Mouse (Mus musculus) left cerebral cortex, adult 18-20 months (tissue): ENCODE measurements around the gene Cd164. TPM values are rescaled to one million over a fixed set of nuclear protein-coding genes. Genes with fewer than 3 reads are reported as not detected.
A peak's percentile ranks its signal among the peaks of the same experiment; 100 is the strongest.

Experiments used
- DNase-seq, 2 experiments: peaks; one replicate each; pipeline ENCODE4 v3.0.0; 2021 to 2022; ENCODE audit warnings: low spot score in 2 of 2, mixed read lengths in 1 of 2
- total RNA-seq, 2 experiments: library from RNA; stranded (reverse); gene quantifications; 2 replicates each; pipeline ENCODE4 v1.2.3; 2021

The Cd164 gene
- total RNA-seq, 2 experiments from 2014 or later = 61.0 to 68.7 TPM

DNA sequence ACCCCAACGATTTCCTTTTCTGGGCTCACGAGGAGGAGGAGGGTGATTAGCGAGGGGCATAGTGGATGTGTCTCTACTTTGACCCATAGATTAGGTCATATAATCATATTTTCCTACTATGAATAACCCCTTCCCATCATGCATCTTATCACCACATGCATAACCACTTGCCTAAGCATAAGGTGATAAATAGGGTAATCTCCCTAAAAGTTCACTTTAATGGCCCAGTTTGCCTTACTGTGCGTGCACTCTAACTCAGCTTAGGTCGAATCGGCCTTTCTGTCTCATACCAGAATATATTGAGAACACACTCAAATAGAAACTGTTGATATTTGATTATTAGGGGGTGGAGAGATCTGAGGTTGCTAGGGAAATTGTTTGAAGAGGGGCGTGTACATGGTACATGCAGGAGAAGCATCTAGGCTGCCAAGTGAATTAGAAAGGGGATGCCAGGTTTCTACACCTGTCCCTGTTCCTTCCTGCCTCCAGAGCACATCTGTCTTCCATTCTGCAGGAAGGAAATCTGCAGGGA is 26.1 kb downstream of the Cd164 start:
- DNase-seq = no peak

- no peak for DNase-seq
Measured at GRCm38 (mm10) chr10:41546396-41547165, 27.4 kb downstream of the Cd164 start.

- no peak for DNase-seq
Measured at GRCm38 (mm10) chr10:41550711-41551110, 31.5 kb downstream of the Cd164 start.

GRCm38 (mm10) chr10:41552319-41552718 is 33.1 kb downstream of the Cd164 start:
- DNase-seq = no peak

GRCm38 (mm10) chr10:41552847-41553589 is 33.8 kb downstream of the Cd164 start:
- DNase-seq = peak; percentile 45 to 53

DNA sequence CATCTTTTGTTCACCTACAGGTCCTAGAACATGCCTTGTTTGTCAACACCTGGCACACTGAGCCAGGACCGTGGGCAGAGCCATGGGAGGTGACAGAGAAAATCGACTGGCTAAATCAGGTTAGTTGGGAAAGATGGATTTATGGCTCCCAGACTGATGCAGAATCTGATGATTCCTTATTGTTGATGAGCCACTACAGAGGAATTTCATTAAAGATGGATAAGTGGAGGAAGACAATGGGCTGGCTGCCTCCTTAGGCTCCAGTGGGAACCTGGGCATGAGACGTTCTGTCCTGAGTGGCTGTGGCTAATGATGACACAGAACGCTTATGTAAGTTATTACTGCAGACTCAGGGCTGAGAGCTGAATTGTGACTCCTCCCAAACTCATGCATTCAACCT is 34.5 kb downstream of the Cd164 start:
- DNase-seq = no peak

GRCm38 (mm10) chr10:41555081-41555480 is 35.9 kb downstream of the Cd164 start:
- DNase-seq = no peak

- DNase-seq = no peak
Measured at GRCm38 (mm10) chr10:41558401-41558800, 39.2 kb downstream of the Cd164 start.

DNA sequence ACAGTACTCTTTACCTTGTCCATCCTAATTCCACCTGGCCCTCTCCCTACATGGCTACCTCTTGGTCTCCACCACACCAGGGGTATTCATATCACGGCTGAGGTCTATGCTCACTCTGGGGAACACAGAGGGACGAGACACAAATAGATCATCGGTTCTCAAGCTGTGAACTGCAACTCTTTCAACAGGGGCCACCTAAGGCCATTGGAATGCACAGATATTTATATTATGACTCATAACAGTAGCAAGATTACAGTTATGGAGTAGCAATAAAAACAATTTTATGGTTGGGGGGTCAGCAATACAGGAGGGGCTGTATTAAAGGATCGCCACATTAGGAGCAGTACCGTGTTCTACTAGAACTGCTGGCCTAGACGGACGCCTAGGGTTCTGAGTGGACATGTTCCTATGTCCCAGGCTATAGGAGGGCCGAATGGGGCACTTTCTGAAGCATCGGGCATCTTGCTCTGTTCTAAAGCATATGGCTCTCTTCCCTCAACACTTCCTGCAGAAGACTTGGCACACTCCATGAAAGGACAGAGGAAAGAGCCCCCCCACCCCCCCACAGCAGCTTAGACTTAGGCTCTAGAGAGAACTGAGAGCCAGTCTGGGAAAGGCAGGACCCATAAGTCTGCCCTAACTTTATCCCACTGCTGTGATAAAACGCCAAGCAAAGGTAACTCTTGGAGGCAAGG is 42.6 kb downstream of the Cd164 start:
- DNase-seq = no peak

GRCm38 (mm10) chr10:41565141-41565540 is 45.9 kb downstream of the Cd164 start:
- no peak for DNase-seq

GRCm38 (mm10) chr10:41568306-41568705 is 49.1 kb downstream of the Cd164 start:
- no peak for DNase-seq

DNA sequence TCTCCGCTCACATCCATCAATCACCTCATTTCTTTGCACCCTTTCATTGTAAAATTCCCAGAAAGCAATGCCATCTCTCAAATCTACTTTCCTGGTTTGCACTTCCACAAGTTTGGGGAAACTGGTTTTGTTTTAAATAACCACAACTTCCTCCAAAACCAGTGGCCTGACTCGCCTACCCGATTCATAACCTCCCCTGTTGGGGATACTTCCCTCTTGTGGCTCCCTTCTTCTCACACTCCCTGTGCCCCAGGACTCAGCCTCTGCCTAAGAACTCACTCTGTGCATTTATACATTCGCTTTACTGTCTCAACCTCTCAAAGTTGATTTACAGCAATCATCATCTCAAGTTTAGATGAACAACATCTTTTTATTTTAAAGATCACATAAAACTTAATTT is 51.9 kb downstream of the Cd164 start:
- no peak for DNase-seq

DNA sequence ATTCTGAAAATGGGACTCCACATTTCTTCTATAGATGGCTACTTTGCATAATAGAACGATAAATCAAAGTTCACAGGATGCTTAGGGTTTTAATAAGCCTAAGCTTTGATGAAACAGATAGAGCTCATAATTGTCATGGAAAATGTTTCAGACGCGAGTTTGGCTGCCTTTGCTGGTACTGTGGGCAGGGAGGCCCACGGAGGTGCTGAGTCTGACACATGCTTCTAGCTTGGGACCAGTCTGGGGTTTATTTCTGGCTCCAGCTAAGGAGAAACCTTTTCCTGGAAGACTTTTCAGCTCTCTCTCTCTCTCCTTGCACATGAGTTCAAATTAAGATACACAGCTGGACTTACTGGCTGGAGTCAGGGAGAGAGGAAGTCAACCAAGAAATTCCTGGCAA is 53.1 kb downstream of the Cd164 start:
- no peak for DNase-seq

DNA sequence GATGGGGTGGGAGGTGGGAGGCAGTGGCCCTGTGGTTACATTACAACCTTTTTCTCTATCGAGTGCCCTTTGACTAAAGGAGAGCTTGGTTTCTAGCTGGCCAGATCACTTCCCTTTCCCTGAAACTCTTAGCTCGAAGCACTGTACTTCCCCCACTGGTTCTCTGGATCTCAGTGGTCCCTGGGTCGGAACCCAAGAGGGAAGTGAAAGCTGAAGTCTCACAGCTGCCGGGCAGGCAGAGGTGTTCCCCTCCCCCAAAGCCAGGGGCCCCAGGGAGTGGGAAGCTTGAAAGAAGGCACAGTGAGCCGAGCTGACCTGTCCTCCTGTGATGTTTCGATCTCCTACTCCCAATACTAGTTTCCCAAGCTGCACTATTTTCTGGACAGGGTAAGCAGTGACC is 54.0 kb downstream of the Cd164 start:
- no peak for DNase-seq

DNA sequence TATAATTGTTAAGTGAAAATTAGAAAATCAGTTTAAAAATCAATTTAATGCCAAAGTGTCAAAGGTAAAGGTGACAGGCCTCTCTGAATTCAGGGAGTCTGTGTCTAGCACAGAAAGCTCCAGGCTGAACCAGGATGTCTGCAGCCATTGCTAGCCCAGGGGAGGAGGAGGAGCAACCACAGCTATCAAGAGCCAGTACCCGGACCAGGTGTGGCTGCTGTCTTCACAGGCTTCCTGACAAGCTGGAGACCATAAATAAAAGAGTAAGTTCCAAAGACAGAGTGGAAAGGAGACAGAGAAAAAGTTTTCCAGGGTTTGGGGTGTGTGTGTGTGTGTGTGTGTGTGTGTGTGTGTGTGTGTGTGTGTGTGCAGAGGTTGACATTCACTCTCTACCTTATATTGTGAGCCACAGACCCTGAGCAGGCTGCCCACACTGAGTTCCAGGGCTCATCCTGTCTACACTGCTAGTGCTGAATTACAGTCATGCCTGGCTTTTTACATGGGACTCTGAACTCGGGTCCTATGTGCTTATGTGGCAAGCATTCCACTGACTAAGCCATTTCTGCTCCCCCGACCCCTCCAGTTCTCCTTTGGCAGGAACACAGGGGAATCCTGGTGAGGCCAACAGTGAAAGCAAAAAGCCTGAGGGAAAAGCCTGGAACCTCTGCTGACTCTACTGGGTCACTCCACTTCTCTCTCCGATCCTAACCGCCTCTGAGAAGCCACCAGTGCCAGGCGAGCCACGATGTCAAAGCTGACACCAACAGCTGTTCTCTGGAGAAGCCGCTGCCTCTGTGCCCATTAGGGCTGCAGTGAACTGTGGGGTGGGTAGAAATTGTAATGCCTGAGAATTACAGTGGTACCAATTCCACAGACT is 56.5 kb downstream of the Cd164 start:
- DNase-seq = no peak

DNA sequence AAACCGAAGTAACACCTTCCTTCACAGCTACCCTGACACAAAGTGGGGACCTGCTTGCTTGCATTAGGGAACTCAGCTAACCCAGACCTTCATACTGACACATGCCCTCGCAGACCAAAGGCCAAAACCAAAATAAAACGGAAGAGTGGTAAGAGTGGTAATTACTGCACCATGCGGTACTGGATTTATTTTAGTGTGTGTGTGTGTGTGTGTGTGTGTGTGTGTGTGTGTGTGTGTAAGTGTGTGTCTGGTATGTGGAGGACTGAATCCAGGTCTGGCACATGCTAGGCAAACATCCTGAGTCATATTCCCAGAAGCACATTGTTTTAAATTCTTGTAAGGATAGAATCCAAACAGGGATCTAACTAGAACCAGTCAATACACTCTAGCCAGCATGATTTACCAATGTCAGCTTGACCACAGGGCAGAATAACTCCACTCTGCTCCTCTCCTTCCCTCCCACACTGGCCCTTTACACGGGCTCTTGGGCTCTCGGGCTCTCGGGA is 57.2 kb downstream of the Cd164 start:
- no peak for DNase-seq

- no peak for DNase-seq
Measured at GRCm38 (mm10) chr10:41578541-41578940, 59.3 kb downstream of the Cd164 start.

DNA sequence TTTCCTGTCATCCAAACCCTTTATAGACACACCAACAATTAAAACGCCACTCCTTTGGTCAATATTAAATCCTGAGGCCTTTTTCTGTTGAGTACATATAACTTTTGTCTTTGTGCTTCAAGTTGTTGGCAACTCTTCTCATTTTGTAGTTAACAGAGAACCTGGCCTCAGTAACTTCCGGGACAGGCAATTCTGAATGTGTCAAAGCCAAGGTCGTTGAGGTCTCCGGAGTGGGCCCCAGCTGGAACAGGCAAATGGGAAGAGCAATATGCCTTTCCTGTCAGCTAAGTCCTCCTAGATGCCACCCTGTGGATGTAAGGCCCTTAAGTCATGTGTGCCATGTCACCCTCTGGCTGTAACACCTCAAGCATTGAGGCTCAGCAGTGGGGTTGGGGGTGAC is 61.2 kb downstream of the Cd164 start:
- DNase-seq = no peak
